Mouse (Mus musculus) heart, postnatal 0 days (tissue): ENCODE measurements around the gene Ms4a6c.

ENCODE experiments used
- CTCF ChIP-seq: IDR thresholded peaks from 2 replicates; pipeline ENCODE4 v1.5.1; 2016; ENCODE audit warnings: antibody characterized with exemption, control low read depth, low read depth
- EP300 ChIP-seq: IDR thresholded peaks from 2 replicates; pipeline ENCODE4 v1.6.1; 2016; ENCODE audit warnings: antibody characterized with exemption, low read depth

GRCm38 (mm10) chr19:11484388-11484787, 15.2 kb downstream of the Ms4a6c start:
- TF ChIP-seq CTCF (no peak), EP300 (no peak)
